Mouse (Mus musculus) midbrain, embryonic 13.5 days (tissue): Measurements from ENCODE around the gene Uvrag. TPM values are rescaled to one million over a fixed set of nuclear protein-coding genes. Genes with fewer than 3 reads are reported as not detected.

Experiments used
- ATAC-seq: fragments of 200-750 bp; cut with Nextera tagmentation; 2 replicates; pipeline ENCODE4 v1.8.0; 2017; ENCODE audit warnings: mild to moderate bottlenecking, moderate TSS enrichment, moderate library complexity
- H3K27ac ChIP-seq: fragments of 300-500 bp; sonication (generic); 2 replicates; pipeline ENCODE4 v1.5.1; 2015; ENCODE audit warnings: inconsistent platforms, mild to moderate bottlenecking, moderate library complexity
- H3K27me3 ChIP-seq: fragments of 300-500 bp; sonication (generic); 2 replicates; pipeline ENCODE4 v1.6.1; 2015; ENCODE audit warnings: mild to moderate bottlenecking, inconsistent platforms
- H3K36me3 ChIP-seq: fragments of 300-500 bp; sonication (generic); 2 replicates; pipeline ENCODE4 v1.6.1; 2015; ENCODE audit warnings: mild to moderate bottlenecking, inconsistent platforms
- H3K4me1 ChIP-seq: fragments of 300-500 bp; sonication (generic); replicated peaks from 2 replicates; pipeline ENCODE4 v1.6.1; 2015; ENCODE audit warnings: inconsistent platforms
- H3K4me2 ChIP-seq: fragments of 300-500 bp; sonication (generic); replicated peaks from 2 replicates; pipeline ENCODE4 v1.6.1; 2015; ENCODE audit warnings: moderate library complexity, mild to moderate bottlenecking, inconsistent platforms
- H3K4me3 ChIP-seq: fragments of 300-500 bp; sonication (generic); replicated peaks from 2 replicates; pipeline ENCODE4 v1.5.1; 2015; ENCODE audit warnings: mild to moderate bottlenecking, inconsistent platforms
- H3K9ac ChIP-seq: fragments of 300-500 bp; sonication (generic); replicated peaks from 2 replicates; pipeline ENCODE4 v1.6.1; 2015; ENCODE audit warnings: mild to moderate bottlenecking, inconsistent platforms
- H3K9me3 ChIP-seq: fragments of 300-500 bp; sonication (generic); 2 replicates; pipeline ENCODE4 v1.6.1; 2016; ENCODE audit warnings: mild to moderate bottlenecking, inconsistent platforms
- WGBS: fragments of 180-500 bp; shearing (Covaris S2); methylation state at CpG from one replicate; pipeline ENCODE4 v1.1.7; 2015; 5-methylcytosine and 5-hydroxymethylcytosine counted together
- polyA plus RNA-seq: library from polyadenylated mRNA; unstranded; fragments of >200 nt; fragmentation: Nextera tagmentation; extraction: Ambion mirVana; gene quantifications from 2 replicates; pipeline ENCODE4 v1.2.1, GENCODE M21; 2015

The Uvrag gene
- polyA plus RNA-seq, 1 experiment from 2014 or later = 13.1 TPM

- H3K27me3 ChIP-seq = no peaks in the 10 kb centered on the region
- ATAC-seq = no peak
These were observed 212.5 kb downstream of the Uvrag start for GRCm38 (mm10) chr7:98928336-98929025.

GRCm38 (mm10) chr7:98926906-98927528 is 213.9 kb downstream of the Uvrag start:
- peaks cover 29% of the 10 kb centered on the region for H3K4me1 ChIP-seq

More at GRCm38 (mm10) chr7:98928336-98929025, 212.5 kb downstream of the Uvrag start:
- WGBS = 69% methylated on average over 7 of the region's 7 CpGs
- no peak overlapping the region for H3K4me3 ChIP-seq
- H3K27ac ChIP-seq = peak overlapping the region; percentile 4; the same call in 1 of the 2 replicates
- no peak overlapping the region for H3K4me2 ChIP-seq
- H3K36me3 ChIP-seq = no peaks in the 10 kb centered on the region
- no peak overlapping the region for H3K9ac ChIP-seq
- no peaks in the 10 kb centered on the region for H3K9me3 ChIP-seq
- H3K4me1 ChIP-seq = peaks cover 29% of the 10 kb centered on the region

GRCm38 (mm10) chr7:98924380-98924869 is 216.5 kb downstream of the Uvrag start:
- H3K4me3 ChIP-seq = no peak overlapping the region
- H3K9me3 ChIP-seq = no peaks in the 10 kb centered on the region
- H3K4me1 ChIP-seq = peaks cover 27% of the 10 kb centered on the region
- peak overlapping the region; percentile 34 for H3K4me2 ChIP-seq
- H3K27ac ChIP-seq = peak overlapping the region; percentile 75
- peak; percentile 80 for ATAC-seq
- H3K9ac ChIP-seq = peak overlapping the region; percentile 28
- H3K27me3 ChIP-seq = no peaks in the 10 kb centered on the region
- no peaks in the 10 kb centered on the region for H3K36me3 ChIP-seq
- 33% methylated on average over 18 of the region's 18 CpGs for WGBS

More at GRCm38 (mm10) chr7:98926906-98927528, 213.9 kb downstream of the Uvrag start:
- Histone ChIP-seq H3K9me3 (no peaks in the 10 kb centered on the region), H3K4me3 (no peak overlapping the region), H3K4me2 (no peak overlapping the region), H3K9ac (no peak overlapping the region), H3K27ac (no peak overlapping the region), H3K27me3 (no peaks in the 10 kb centered on the region), H3K36me3 (no peaks in the 10 kb centered on the region)
- WGBS = 79% methylated on average over 10 of the region's 10 CpGs
- no peak for ATAC-seq

GRCm38 (mm10) chr7:98922984-98923383 is 218.0 kb downstream of the Uvrag start:
- 94% methylated on average over 5 of the region's 5 CpGs for WGBS
- no peak overlapping the region for H3K4me2 ChIP-seq
- peaks cover 21% of the 10 kb centered on the region for H3K4me1 ChIP-seq
- H3K9me3 ChIP-seq = no peaks in the 10 kb centered on the region
- H3K36me3 ChIP-seq = no peaks in the 10 kb centered on the region
- no peak overlapping the region for H3K9ac ChIP-seq
- no peaks in the 10 kb centered on the region for H3K27me3 ChIP-seq
- no peak overlapping the region for H3K4me3 ChIP-seq
- no peak for ATAC-seq
- H3K27ac ChIP-seq = no peak overlapping the region

- H3K4me1 ChIP-seq = no peaks in the 10 kb centered on the region
- 97% methylated on average over 5 of the region's 5 CpGs for WGBS
- H3K27ac ChIP-seq = no peak overlapping the region
- no peaks in the 10 kb centered on the region for H3K36me3 ChIP-seq
- H3K4me3 ChIP-seq = no peak overlapping the region
- no peak overlapping the region for H3K4me2 ChIP-seq
- ATAC-seq = no peak
- no peaks in the 10 kb centered on the region for H3K9me3 ChIP-seq
- H3K9ac ChIP-seq = no peak overlapping the region
- no peaks in the 10 kb centered on the region for H3K27me3 ChIP-seq
These were observed 223.5 kb downstream of the Uvrag start for GRCm38 (mm10) chr7:98917407-98917806.

GRCm38 (mm10) chr7:98916581-98916980 is 224.4 kb downstream of the Uvrag start:
- 94% methylated on average over 6 of the region's 6 CpGs for whole genome bisulfite sequencing
- Histone ChIP-seq H3K9ac (no peak overlapping the region), H3K27ac (no peak overlapping the region), H3K36me3 (no peaks in the 10 kb centered on the region), H3K4me1 (no peaks in the 10 kb centered on the region), H3K4me3 (no peak overlapping the region), H3K9me3 (no peaks in the 10 kb centered on the region), H3K4me2 (no peak overlapping the region), H3K27me3 (no peaks in the 10 kb centered on the region)
- no peak for ATAC-seq

DNA sequence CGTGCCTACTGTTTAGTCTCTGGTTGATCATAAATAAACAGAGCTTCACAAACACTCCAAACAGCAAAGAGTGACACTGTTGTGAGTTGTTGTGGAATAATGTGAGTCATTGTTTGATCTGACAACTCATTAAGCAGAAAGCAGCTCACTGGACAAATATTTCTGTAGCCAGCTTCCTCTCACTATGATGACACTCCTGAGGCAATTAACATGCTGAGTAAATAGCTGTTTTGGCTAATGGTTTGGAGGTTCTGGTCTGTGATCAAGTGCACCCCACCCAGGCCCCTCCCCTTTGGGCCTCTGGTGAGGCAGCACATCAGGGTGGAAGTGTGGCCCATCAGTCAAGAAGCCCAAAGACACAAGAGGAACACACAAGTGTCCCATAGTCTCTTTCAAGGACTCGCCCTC is 228.0 kb downstream of the Uvrag start:
- H3K9me3 ChIP-seq = no peaks in the 10 kb centered on the region
- 82% methylated on average over 2 of the region's 2 CpGs for WGBS
- no peaks in the 10 kb centered on the region for H3K4me1 ChIP-seq
- no peaks in the 10 kb centered on the region for H3K36me3 ChIP-seq
- no peak overlapping the region for H3K27ac ChIP-seq
- no peak overlapping the region for H3K4me2 ChIP-seq
- H3K9ac ChIP-seq = no peak overlapping the region
- no peaks in the 10 kb centered on the region for H3K27me3 ChIP-seq
- no peak for ATAC-seq
- H3K4me3 ChIP-seq = no peak overlapping the region

DNA sequence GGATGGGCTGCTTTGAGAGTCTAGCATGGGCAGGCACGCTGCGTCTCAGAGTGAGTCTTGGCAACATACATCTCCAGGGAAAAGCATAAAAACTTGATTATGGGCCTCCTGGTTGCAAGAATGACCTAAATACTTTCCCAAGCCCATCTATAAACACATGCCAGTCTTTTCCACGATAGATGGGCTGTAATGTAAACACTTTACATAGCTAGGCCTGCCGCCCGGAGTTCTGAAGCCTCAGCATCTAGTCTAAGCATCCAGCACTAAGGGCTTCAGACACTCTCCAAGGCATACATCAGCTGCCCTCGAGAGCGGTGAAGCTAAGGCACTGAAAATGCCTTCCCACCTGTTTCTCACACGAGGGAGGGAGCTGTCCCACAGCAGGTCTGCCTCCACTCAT is 229.7 kb downstream of the Uvrag start:
- Histone ChIP-seq H3K4me1 (no peaks in the 10 kb centered on the region), H3K9me3 (no peaks in the 10 kb centered on the region), H3K27me3 (no peaks in the 10 kb centered on the region), H3K4me2 (no peak overlapping the region), H3K36me3 (no peaks in the 10 kb centered on the region), H3K9ac (no peak overlapping the region), H3K4me3 (no peak overlapping the region), H3K27ac (no peak overlapping the region)
- 85% methylated on average over 8 of the region's 8 CpGs for WGBS
- ATAC-seq = no peak

GRCm38 (mm10) chr7:98910712-98911111 is 230.2 kb downstream of the Uvrag start:
- Histone ChIP-seq H3K4me3 (no peak overlapping the region), H3K9ac (no peak overlapping the region), H3K36me3 (no peaks in the 10 kb centered on the region), H3K27me3 (no peaks in the 10 kb centered on the region), H3K4me2 (no peak overlapping the region), H3K9me3 (no peaks in the 10 kb centered on the region), H3K27ac (no peak overlapping the region), H3K4me1 (no peaks in the 10 kb centered on the region)
- WGBS = 86% methylated on average over 11 of the region's 11 CpGs
- no peak for ATAC-seq

GRCm38 (mm10) chr7:98910164-98910563 is 230.8 kb downstream of the Uvrag start:
- no peaks in the 10 kb centered on the region for H3K9me3 ChIP-seq
- H3K27me3 ChIP-seq = no peaks in the 10 kb centered on the region
- H3K4me1 ChIP-seq = no peaks in the 10 kb centered on the region
- no peak for ATAC-seq
- H3K36me3 ChIP-seq = no peaks in the 10 kb centered on the region
- H3K9ac ChIP-seq = no peak overlapping the region
- WGBS = 90% methylated on average over 11 of the region's 11 CpGs
- no peak overlapping the region for H3K4me3 ChIP-seq
- no peak overlapping the region for H3K27ac ChIP-seq
- no peak overlapping the region for H3K4me2 ChIP-seq

DNA sequence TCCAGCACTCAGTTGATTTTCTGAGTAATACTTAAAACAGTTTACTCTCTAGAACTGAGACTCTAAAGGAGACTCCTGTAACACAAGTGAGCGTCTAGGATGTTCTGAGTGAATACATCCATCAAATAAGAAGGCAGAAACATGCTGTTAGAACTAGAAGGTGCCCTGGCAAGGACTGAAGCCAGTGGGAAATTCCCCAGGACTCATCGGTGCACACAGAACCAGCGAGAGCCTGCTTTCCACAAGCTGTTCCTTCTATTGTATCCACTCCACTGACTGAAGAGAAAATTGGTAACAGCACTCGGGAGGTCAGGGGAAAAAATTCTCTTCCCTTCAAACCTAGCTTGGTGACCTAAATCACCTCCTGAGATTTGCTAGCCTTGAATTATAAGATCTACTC is 233.5 kb downstream of the Uvrag start:
- Histone ChIP-seq H3K9me3 (no peaks in the 10 kb centered on the region), H3K4me3 (no peak overlapping the region), H3K9ac (no peak overlapping the region), H3K27ac (no peak overlapping the region), H3K4me2 (no peak overlapping the region), H3K27me3 (no peaks in the 10 kb centered on the region), H3K36me3 (no peaks in the 10 kb centered on the region), H3K4me1 (0 out of 2 replicates have a peak, but pooled peaks cover 2% of the 10 kb centered on the region)
- ATAC-seq = no peak
- WGBS = 80% methylated on average over 4 of the region's 4 CpGs

DNA sequence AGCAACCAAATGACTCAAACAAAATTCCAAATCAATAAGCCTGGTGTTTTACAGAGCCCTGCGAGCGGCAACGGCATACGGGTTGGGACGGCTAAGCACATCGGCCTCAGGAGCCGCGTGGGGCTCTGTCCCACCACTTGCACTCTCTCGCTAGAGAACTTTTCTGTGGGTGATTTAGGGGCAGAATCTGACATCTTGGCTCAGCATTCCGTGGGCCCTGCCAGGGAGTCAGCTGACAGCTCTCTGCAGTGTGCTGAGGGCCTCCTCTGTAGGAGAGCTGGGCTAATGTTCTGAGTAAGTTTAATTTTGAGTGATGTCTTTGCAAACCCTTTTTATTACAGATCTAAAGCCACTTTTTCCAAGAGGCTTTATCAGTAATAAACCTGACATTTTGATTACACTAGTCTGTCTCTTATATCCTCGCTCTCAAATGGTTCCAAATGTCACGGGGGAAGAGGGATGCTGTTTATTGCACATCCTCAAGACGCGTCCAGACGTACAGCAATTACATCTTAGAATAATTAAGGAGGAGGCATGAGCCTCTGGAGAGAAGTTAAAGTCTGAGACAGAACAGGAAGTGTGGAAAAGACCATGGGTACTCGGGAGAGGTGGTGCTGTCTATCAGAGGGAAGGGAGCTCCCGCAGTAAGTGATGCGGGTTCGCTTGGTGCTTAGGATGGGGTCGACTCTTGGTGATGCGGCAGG is 236.1 kb downstream of the Uvrag start:
- no peaks in the 10 kb centered on the region for H3K27me3 ChIP-seq
- WGBS = 80% methylated on average over 21 of the region's 21 CpGs
- H3K4me3 ChIP-seq = no peak overlapping the region
- 0 out of 2 replicates have a peak, but pooled peaks have one; percentile 30 for ATAC-seq
- H3K27ac ChIP-seq = no peak overlapping the region; the same call in 1 of the 2 replicates
- no peaks in the 10 kb centered on the region for H3K9me3 ChIP-seq
- H3K4me2 ChIP-seq = no peak overlapping the region
- no peaks in the 10 kb centered on the region for H3K36me3 ChIP-seq
- H3K4me1 ChIP-seq = 0 out of 2 replicates have a peak, but pooled peaks cover 2% of the 10 kb centered on the region
- no peak overlapping the region for H3K9ac ChIP-seq
